Mouse (Mus musculus) left cerebral cortex, postnatal 14 days (tissue): Measurements from ENCODE around the gene Rps3a1. TPM values are rescaled to one million over a fixed set of nuclear protein-coding genes. Genes with fewer than 3 reads are reported as not detected.
"Not testable (repeated sequence)": the region's sequence is repeated elsewhere in the genome, so short reads cannot be mapped to it uniquely, and the experiment has no call there.

Experiments
- DNase-seq, 2 experiments: peaks; one replicate each; pipeline ENCODE4 v3.0.0; 2021 to 2022; ENCODE audit warnings: low spot score in 2 of 2, mixed read lengths in 1 of 2
- intact Hi-C: fragments of 180-260 bp; cut with DNase I; formaldehyde crosslinking; loops from one replicate; pipeline ENCODE4 v1.15.1; 2025
- total RNA-seq, 2 experiments: library from RNA; stranded (reverse); gene quantifications; 2 replicates each; pipeline ENCODE4 v1.2.3; 2021

The Rps3a1 gene
- total RNA-seq, 2 experiments from 2014 or later = 329 to 345 TPM

- DNase-seq = no peak
- intact Hi-C loops = no loop called here
Observed at GRCm38 (mm10) chr3:86122156-86122555, 20.3 kb downstream of the Rps3a1 start.

GRCm38 (mm10) chr3:86119237-86119932 lies 23.1 kb downstream of the Rps3a1 start:
- no peak for DNase-seq

GRCm38 (mm10) chr3:86116951-86117350 lies 25.6 kb downstream of the Rps3a1 start:
- no peak for DNase-seq
- intact Hi-C loops = no loop called here

More at GRCm38 (mm10) chr3:86119237-86119932, 23.1 kb downstream of the Rps3a1 start:
- intact Hi-C loops = no loop called here

GRCm38 (mm10) chr3:86114659-86115338 lies 27.7 kb downstream of the Rps3a1 start:
- intact Hi-C loops = no loop called here
- peak in 1 of 2 experiments; percentile 30 for DNase-seq

GRCm38 (mm10) chr3:86112766-86113165 lies 29.7 kb downstream of the Rps3a1 start:
- DNase-seq = no peak
- intact Hi-C loops = no loop called here

GRCm38 (mm10) chr3:86110077-86110476 lies 32.4 kb downstream of the Rps3a1 start:
- DNase-seq = no peak
- intact Hi-C loops = no loop called here

- intact Hi-C loops = no loop called here
- peak in 1 of 2 experiments; percentile 22 for DNase-seq
Observed at GRCm38 (mm10) chr3:86109099-86109498, 33.4 kb downstream of the Rps3a1 start.

- intact Hi-C loops = no loop called here
- DNase-seq = no peak
Observed at GRCm38 (mm10) chr3:86108576-86108975, 33.9 kb downstream of the Rps3a1 start.

- no peak for DNase-seq
- intact Hi-C loops = no loop called here
Observed at GRCm38 (mm10) chr3:86107637-86108539, 34.6 kb downstream of the Rps3a1 start.

- DNase-seq = no peak
- intact Hi-C loops = no loop called here
Observed at GRCm38 (mm10) chr3:86106086-86106632, 36.3 kb downstream of the Rps3a1 start.

- intact Hi-C loops = no loop called here
- no peak for DNase-seq
Observed at GRCm38 (mm10) chr3:86104909-86105308, 37.6 kb downstream of the Rps3a1 start.

GRCm38 (mm10) chr3:86104433-86104832 lies 38.1 kb downstream of the Rps3a1 start:
- DNase-seq, intact Hi-C loops: not testable (repeated sequence)

GRCm38 (mm10) chr3:86103449-86104291 lies 38.8 kb downstream of the Rps3a1 start:
- peak in 1 of 2 experiments; percentile 15 for DNase-seq
- intact Hi-C loops = no loop called here

- intact Hi-C loops = no loop called here
- no peak for DNase-seq
Observed at GRCm38 (mm10) chr3:86101956-86102355, 40.5 kb downstream of the Rps3a1 start.

GRCm38 (mm10) chr3:86093907-86094306 lies 48.6 kb downstream of the Rps3a1 start:
- DNase-seq = no peak
- intact Hi-C loops = no loop called here

- no peak for DNase-seq
- intact Hi-C loops = no loop called here
Observed at GRCm38 (mm10) chr3:86093213-86093845, 49.2 kb downstream of the Rps3a1 start.
